Mouse (Mus musculus) B cell, adult 2 months (primary cell): ENCODE measurements around the gene Fndc3a.

Experiments
- DNase-seq, 2 experiments: peaks; one replicate each; pipeline ENCODE4 v3.0.0; 2022

Fndc3a gene

DNA sequence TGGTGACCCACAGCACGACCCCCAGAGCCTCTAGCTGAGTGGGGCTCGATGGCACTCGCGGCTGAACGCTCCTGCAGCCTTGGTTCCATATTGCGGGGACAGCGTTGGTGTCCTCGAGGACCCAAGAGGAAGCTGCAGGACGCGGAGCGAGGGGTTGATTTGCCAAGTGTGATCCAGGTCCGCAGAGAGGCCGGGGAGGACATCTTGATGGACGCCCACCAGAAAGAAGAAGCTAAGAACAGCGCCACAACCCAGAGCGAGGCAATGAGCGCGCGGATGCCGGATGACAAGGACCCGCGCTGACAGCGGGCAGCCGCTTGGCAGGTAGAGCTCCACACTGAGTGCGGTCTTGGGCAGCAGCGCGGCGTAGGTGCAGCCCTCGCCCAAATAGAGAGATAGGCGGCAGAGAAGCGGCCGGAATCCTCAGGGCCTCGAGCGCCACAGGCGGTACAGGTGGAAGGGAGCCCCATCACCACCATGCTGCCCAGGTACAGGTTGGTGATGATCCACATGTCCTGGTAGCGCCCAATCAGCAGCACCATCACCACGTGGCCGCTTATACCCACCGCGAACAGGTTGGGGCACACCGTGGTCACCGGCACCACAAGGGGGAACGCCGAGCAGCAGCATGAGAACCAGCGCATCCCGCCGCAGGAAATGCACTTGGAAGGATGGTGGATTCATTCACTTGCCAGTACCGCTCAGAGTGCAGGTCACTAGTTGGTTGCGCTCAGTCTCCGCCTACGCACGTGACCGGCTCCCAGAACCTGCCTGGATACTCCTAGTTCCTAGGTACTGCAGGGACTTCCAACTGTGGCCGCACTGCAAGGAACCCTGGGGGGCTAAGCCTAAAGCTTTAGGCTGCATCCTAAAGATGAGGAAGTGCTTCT is 177.5 kb downstream of the Fndc3a start:
- DNase-seq = peak in 1 of 2 experiments; percentile 13

DNA sequence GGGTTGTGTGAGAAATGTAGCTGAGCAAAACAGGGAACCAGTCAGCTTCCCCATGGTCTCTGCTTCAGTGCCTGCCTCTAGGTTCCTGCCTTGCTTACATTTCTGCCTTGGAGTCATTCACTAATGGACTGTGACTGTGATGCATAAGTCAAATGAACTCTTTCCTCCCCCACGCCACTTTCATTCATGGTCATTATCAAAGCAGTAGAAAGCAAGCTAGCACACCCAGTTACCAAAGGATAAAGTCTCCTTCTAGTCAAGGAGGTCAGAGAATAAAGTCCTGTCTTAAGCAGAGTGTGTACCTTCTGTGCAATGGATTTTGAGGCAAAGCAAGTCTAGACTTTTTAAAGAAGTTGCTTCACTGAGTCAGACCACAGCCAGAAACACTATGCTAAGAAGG is 182.7 kb downstream of the Fndc3a start:
- DNase-seq = no peak

DNA sequence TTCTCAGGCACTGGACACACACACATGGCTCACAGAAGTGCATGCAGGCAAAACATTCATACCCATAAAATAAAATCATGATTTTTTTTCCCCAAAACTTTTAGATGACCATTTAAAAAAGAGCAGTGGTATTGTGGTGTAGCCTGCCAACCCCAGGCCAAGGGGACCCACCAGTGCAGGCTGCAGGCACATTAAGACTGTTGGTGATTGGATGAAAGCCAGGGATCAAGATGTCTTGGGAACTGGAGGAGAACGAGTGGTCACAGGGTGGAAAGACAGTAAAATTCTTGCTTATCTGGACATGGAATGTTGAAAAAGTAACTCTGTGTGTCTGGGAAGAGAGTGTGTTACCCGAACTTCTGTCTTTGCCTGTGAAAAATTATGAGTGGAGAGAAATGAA is 190.2 kb downstream of the Fndc3a start:
- no peak for DNase-seq

DNA sequence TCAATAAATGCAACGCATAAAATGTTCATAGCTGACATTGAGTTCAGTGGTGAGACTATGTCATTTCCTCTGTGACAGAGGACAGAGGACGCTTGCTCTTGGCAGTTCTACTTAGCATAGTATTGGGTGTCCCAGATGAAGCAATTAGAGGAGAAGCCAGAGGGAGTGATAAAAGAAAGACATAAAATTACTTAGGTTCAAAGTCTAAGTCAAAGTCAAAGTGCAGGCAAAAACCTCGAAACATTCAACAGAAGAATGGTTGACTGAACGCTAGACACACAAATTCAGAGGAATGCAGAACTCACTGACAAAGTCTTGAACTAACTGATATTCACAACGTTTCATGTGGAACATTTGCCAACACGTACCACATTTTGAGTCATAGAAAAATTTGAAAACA is 191.0 kb downstream of the Fndc3a start:
- no peak for DNase-seq

GRCm38 (mm10) chr14:72516376-72516775 is 193.4 kb downstream of the Fndc3a start:
- DNase-seq = no peak

DNA sequence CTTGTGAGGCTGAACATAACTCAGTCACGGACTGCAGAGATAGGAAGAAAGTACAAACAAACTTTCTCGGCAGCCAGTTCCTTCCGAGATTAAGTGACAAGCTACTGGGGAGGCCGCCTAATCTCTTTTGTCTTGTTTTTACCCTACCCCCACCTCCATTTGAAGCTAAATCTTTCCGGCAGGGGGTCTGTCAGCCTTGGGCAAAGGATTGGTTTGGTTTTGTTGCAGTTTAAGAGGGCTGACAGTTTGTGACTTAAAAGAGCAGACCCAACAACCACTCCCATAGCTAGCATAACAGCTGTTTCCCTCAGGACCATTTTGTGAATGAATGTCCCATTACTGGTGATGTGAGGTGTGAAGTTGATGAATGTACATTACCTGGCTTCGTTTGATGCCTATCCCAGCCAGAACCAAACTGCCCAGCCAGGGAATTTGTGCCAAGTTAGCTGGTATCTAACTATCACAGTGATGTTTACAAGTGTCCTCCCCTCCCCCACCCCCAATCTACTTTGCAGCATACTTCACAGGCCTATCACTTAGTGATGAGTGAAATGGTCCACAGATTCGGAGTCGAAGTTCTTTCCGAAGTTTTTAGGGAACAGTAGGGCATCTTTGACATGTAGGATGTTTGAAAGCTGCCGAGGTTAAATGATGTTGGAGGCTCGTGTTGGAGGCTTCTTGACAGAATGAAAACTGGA is 202.9 kb downstream of the Fndc3a start:
- no peak for DNase-seq

DNA sequence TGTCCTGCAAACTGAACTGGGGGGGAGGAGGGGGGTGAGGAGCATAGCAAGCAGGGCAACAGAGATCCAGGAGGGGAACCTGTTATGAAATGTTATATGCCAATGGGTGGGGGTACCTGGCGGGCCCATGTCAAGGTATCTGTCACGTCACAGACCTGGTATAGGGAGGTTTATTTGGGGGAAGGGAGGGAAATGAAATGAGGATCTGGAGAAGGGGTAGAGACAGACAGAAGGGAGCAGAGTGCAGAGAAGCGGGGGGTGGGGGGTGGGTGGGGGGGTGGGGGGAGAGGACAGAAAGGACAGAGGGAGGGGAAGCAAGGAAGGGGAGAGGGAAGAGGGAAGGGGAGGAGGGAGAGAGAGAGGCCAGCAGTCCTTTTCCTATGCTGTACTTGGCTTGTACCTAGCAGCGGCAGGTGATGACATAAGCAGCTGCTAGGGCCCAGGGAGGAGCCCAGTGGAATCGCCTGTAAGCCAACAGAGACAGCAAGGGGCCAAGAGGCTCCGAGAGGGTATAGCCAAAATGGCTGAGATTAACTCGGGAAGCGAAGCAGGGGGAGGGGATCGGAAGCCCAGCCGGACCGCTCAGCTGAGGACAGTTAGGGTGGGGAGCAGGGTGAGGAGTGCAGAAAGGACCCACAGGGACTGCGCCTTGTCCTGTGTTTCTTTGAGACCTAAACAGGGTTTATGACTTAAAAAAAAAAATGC is 203.6 kb downstream of the Fndc3a start:
- DNase-seq = no peak

DNA sequence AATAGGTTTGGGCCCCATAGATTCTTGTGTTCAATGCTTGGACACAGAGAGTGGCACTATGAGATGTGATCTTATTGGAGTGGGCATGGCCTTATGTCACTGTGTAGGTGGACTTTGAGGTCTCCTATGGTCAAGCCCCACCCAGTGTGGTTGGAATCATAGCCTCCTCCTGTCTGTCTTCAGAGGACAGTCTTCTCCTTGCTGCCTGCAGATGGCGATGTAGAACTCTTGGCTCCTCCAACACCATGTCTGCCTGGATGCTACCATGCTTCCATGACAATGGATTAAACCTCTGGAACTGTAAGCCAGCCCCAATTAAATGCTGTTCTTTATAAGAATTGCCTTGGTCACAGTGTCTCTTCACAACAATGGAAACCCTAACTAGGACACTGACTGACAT is 204.8 kb downstream of the Fndc3a start:
- no peak for DNase-seq

DNA sequence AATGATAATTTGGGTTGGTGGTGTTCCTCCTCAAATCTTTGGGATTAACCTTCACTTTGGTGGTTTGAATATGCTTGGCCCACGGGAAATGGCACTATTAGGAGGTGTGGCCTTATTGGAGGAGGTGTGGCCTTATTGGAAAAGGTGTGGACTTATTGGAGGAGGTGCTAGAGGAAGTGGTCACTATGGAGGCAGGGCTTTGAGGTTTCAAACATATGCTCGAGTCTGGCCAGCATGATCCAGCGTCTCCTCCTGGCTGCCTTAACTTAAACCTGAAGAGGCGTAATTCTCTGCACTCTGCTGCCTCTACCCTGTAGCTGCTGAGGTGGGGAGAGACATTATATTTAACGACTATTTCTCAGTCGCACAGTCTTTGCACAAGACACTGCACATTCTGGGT is 206.6 kb downstream of the Fndc3a start:
- DNase-seq = no peak

- no peak for DNase-seq
Measured at GRCm38 (mm10) chr14:72493775-72494174, 216.0 kb downstream of the Fndc3a start.

GRCm38 (mm10) chr14:72491738-72492137 is 218.1 kb downstream of the Fndc3a start, which contains the start of gene Gm9195:
Gm9195 (minus strand) TSS chr14:72491838.
- DNase-seq = no peak

GRCm38 (mm10) chr14:72490367-72490766 is 219.4 kb downstream of the Fndc3a start:
- no peak for DNase-seq
